Mouse (Mus musculus) myocyte (in vitro differentiated cells): Measurements from ENCODE around the gene Wdr48.

Experiments
- CEBPB ChIP-seq: IDR thresholded peaks from 2 replicates; pipeline ENCODE4 v1.6.1; 2011; ENCODE audit warnings: mild to moderate bottlenecking, moderate library complexity; ENCODE audit not compliant: poor library complexity, insufficient read depth, severe bottlenecking
- E2F4 ChIP-seq: IDR thresholded peaks from one replicate; pipeline ENCODE4 v1.6.1; 2011; ENCODE audit warnings: mild to moderate bottlenecking, control low read depth, moderate library complexity; ENCODE audit not compliant: insufficient read depth
- MAX ChIP-seq: IDR thresholded peaks from one replicate; pipeline ENCODE4 v1.6.1; 2011; ENCODE audit warnings: low read depth, mild to moderate bottlenecking, control low read depth
- MYOD1 ChIP-seq, 3 experiments: IDR thresholded peaks; one replicate each; pipeline ENCODE4 v1.6.1; 2011; ENCODE audit warnings: control low read depth in 2 of 3, low read depth in 2 of 3, mild to moderate bottlenecking in 2 of 3, moderate library complexity in 1 of 3; ENCODE audit not compliant: insufficient read length in 2 of 3, control insufficient read depth in 1 of 3
- MYOG ChIP-seq, 3 experiments: IDR thresholded peaks; one replicate each; pipeline ENCODE4 v1.6.1; 2011; ENCODE audit warnings: control low read depth in 2 of 3, low read depth in 2 of 3, mild to moderate bottlenecking in 2 of 3; ENCODE audit not compliant: insufficient read length in 2 of 3, control insufficient read depth in 1 of 3, insufficient read depth in 1 of 3
- POLR2A ChIP-seq: IDR thresholded peaks from one replicate; pipeline ENCODE4 v1.6.1; 2011; ENCODE audit warnings: low read depth, mild to moderate bottlenecking, control low read depth, moderate library complexity; ENCODE audit not compliant: insufficient read length
- POLR2AphosphoS2 ChIP-seq: IDR thresholded peaks from one replicate; pipeline ENCODE4 v1.6.1; 2011; ENCODE audit warnings: low read depth, control low read depth; ENCODE audit not compliant: insufficient read length
- REST ChIP-seq: IDR thresholded peaks from one replicate; pipeline ENCODE4 v1.6.1; 2011; ENCODE audit warnings: mild to moderate bottlenecking, control low read depth, moderate library complexity; ENCODE audit not compliant: insufficient read depth, insufficient read length
- TCF12 ChIP-seq: IDR thresholded peaks from one replicate; pipeline ENCODE4 v1.6.1; 2011; ENCODE audit warnings: mild to moderate bottlenecking, control low read depth; ENCODE audit not compliant: poor library complexity, insufficient read depth, severe bottlenecking
- USF1 ChIP-seq: IDR thresholded peaks from one replicate; pipeline ENCODE4 v1.6.1; 2011; ENCODE audit warnings: low read depth, mild to moderate bottlenecking, control low read depth, moderate library complexity

DNA sequence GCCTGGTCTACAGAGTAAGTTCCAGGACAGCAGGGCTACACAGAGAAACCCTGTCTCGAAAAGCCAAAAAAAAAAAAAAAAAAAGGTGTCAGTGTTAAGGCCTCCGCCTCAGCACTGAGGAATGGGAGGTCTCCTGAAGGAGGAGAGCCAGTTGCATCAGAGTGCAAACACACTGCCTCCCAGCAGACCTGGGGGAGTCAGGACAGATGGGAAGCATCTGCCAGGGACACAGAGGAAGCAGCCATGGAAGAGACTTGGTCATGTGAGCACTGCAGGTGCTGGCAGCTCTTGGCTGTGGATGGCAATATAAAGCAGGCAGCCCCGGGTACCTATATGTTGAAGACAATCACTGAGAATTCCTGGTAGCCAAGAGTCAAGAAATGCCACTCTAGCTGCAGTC is 15.3 kb downstream of the Wdr48 start:
- TF ChIP-seq POLR2A (no peak), MAX (no peak), USF1 (no peak), CEBPB (no peak), POLR2AphosphoS2 (no peak), MYOD1 (IDR thresholded peaks at IDR 0.05; ENCODE audit: control insufficient read depth in 1 of 3, insufficient read length in 2 of 3, low read depth in 2 of 3) (no peak), E2F4 (no peak), TCF12 (no peak), REST (no peak), MYOG (IDR thresholded peaks at IDR 0.05; ENCODE audit: control insufficient read depth in 1 of 3, insufficient read depth in 1 of 3, insufficient read length in 2 of 3, low read depth in 2 of 3) (no peak)
